Mouse (Mus musculus) liver, embryonic 16.5 days (tissue): ENCODE data around the gene Plgrkt. TPM values are rescaled to one million over a fixed set of nuclear protein-coding genes. Genes with fewer than 3 reads are reported as not detected.
A peak's percentile ranks its signal among the peaks of the same experiment; 100 is the strongest.

Experiments used
- ATAC-seq: fragments of 200-750 bp; cut with Nextera tagmentation; 2 replicates; pipeline ENCODE4 v1.8.0; 2017; ENCODE audit warnings: low read depth, mild to moderate bottlenecking, moderate number of reproducible peaks, moderate library complexity
- H3K27ac ChIP-seq: fragments of 300-500 bp; sonication (generic); 2 replicates; pipeline ENCODE4 v1.5.1; 2014; ENCODE audit warnings: mild to moderate bottlenecking, low read length
- H3K27me3 ChIP-seq: fragments of 300-500 bp; sonication (generic); 2 replicates; pipeline ENCODE4 v1.6.1; 2014; ENCODE audit warnings: low read depth, low read length, mixed read lengths; ENCODE audit not compliant: control insufficient read depth, insufficient read depth
- H3K36me3 ChIP-seq: fragments of 300-500 bp; sonication (generic); 2 replicates; pipeline ENCODE4 v1.6.1; 2014; ENCODE audit warnings: mild to moderate bottlenecking; ENCODE audit not compliant: control insufficient read depth, insufficient read depth
- H3K4me1 ChIP-seq: fragments of 300-500 bp; sonication (generic); 2 replicates; pipeline ENCODE4 v1.6.1; 2014; ENCODE audit warnings: low read depth, low read length, mixed read lengths; ENCODE audit not compliant: control insufficient read depth
- H3K4me2 ChIP-seq: fragments of 300-500 bp; sonication (generic); 2 replicates; pipeline ENCODE4 v1.6.1; 2014; ENCODE audit warnings: low read depth, low read length, mixed read lengths
- H3K4me3 ChIP-seq: fragments of 300-500 bp; sonication (generic); 2 replicates; pipeline ENCODE4 v1.5.1; 2014; ENCODE audit warnings: low read depth, mild to moderate bottlenecking, low read length
- H3K9ac ChIP-seq: fragments of 300-500 bp; sonication (generic); 2 replicates; pipeline ENCODE4 v1.6.1; 2014; ENCODE audit warnings: low read depth, low read length
- H3K9me3 ChIP-seq: fragments of 300-500 bp; sonication (generic); replicated peaks from 2 replicates; pipeline ENCODE4 v1.6.1; 2016; ENCODE audit warnings: low read length; ENCODE audit not compliant: control insufficient read depth
- WGBS: fragments of 180-500 bp; shearing (Covaris S2); extraction: QIAGEN DNeasy Blood & Tissue Kit; methylation state at CpG from one replicate; pipeline ENCODE4 v1.1.7; 2014; ENCODE audit not compliant: insufficient replicate concordance; 5-methylcytosine and 5-hydroxymethylcytosine counted together
- polyA plus RNA-seq: library from polyadenylated mRNA; unstranded; fragments of >200 nt; fragmentation: Nextera tagmentation; extraction: Ambion mirVana; gene quantifications from 2 replicates; pipeline ENCODE4 v1.2.1, GENCODE M21; 2015

Plgrkt gene
- polyA plus RNA-seq, 1 experiment from 2014 or later, result 34.2 TPM

DNA sequence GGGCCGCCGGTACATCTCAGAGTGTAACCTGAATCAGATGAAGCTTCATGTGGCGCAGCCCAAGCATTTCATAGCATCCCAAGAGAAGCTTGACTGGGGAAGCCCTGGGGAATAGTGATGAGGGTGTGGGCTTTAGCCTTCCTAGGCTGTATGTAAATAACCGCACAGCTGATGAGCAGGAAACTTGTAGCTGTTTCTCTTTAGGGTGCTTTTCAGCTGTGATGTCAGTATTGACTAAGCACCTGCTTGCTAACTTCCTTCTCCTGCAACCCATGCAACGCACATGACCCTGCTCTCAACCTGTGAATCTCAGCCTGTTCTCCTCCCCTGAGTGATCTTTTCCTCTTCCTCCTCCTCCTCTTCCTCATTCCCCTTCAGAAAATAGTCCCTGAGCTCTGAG lies 3.1 kb downstream of the Plgrkt start:
- no peak for ATAC-seq
- H3K27ac ChIP-seq, result no peak overlapping the region
- no peak overlapping the region for H3K9ac ChIP-seq
- no peak overlapping the region for H3K4me2 ChIP-seq
- H3K4me1 ChIP-seq, result peaks cover 33% of the 10 kb centered on the region
- 71% methylated on average over 5 of the region's 5 CpGs for WGBS
- H3K9me3 ChIP-seq, result no peaks in the 10 kb centered on the region
- no peaks in the 10 kb centered on the region for H3K27me3 ChIP-seq
- no peak overlapping the region for H3K4me3 ChIP-seq
- H3K36me3 ChIP-seq, result no peaks in the 10 kb centered on the region

DNA sequence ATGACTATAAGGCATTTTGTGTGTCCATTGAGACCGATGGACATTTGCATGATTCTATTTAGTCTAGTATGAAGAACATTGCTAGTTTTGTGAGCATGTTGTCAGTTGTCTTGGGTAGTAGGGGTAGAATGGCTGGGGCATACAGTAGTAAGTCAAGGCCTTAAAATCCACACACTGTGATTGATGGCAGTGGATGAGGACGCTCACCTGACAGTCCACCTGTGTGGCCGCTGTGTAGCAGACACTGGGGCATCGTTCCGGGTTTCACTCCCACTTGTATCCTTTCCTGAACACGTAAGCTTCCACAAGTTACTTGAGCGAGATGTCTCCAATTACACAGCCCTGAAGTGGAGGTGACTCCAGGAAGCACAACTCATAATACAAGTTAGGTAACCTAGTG lies 3.6 kb downstream of the Plgrkt start:
- no peaks in the 10 kb centered on the region for H3K9me3 ChIP-seq

DNA sequence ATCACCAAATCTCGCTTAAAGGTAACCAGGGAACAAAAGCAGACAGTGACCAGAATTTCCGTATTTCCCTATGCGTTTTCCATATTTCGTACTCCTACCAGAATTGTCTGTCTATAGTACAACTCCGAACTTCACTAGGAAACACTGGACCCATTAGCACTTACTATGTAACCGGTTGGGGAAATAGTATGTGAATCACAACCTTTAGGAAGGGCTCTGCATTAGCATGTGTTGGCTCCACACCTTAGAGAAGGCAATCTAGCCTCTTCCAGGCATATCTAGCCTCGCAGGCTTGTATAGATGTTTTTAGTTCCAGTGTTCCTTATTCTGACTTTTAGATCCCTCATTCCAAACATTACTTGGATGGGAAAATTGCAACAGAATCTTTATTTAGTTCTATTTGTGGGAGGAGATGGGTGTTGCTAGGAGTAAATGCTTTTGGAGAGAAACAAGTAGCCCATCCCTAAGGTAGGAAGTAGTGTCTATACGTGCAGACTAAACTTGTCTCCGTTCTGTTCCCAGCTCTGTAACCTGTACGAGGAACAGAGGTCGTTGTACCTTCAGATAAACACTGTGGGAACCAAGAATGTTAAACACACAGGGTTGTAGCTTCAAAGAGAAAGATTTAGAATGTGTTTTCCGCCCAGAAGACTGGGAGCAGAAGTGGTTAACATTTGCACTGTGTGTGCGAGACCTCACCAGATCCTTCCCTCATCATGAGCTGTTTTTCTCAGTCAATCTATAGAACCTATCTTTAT lies 4.8 kb downstream of the Plgrkt start:
- Histone ChIP-seq H3K9me3 (no peaks in the 10 kb centered on the region), H3K27ac (peak overlapping the region; percentile 67), H3K27me3 (no peaks in the 10 kb centered on the region), H3K4me1 (peaks cover 30% of the 10 kb centered on the region), H3K36me3 (no peaks in the 10 kb centered on the region; the same call in 1 of the 2 replicates), H3K4me2 (peak overlapping the region; percentile 92), H3K4me3 (peak overlapping the region; percentile 76), H3K9ac (peak overlapping the region; percentile 86)
- no peak for ATAC-seq
- 29% methylated on average over 13 of the region's 13 CpGs for WGBS

More for the DNA sequence above, 3.6 kb downstream of the Plgrkt start:
- ATAC-seq, result no peak
- no peak overlapping the region for H3K9ac ChIP-seq
- H3K4me2 ChIP-seq, result no peak overlapping the region
- WGBS, result 78% methylated on average over 7 of the region's 7 CpGs
- H3K4me3 ChIP-seq, result no peak overlapping the region
- no peaks in the 10 kb centered on the region for H3K27me3 ChIP-seq
- peaks cover 33% of the 10 kb centered on the region for H3K4me1 ChIP-seq
- H3K27ac ChIP-seq, result no peak overlapping the region
- no peaks in the 10 kb centered on the region; the same call in 1 of the 2 replicates for H3K36me3 ChIP-seq

DNA sequence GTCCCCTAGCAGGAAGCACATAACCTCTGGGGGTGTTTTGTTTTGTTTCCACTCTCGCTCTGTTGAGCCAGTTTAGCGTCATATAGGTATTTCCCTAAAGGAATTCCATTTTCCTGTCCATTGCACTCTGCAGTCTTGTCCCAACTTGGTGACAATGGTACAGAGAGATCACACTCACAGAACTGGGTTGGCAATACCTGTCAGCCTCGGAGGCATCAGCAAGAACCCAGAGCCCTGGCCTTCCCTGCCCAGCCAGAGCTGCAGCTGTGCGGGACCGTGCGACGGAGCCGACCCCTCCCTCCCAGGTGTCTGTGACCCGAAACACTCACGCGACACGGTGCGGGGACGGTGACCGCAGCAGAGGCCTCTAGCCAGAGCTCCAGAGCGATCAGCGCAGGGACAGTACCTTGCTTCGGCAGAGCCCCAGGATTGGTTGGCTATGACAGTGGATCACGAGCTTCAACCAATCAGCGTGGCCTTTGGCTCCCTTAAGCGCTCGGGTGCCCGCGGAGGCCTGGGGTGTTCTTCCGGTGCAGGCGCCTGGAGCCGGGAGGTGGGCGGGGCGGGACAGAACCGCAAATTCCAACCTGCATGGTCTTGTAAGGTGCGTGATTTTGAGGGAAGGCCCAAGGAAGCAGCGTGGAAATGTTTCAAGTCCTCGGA lies 5.6 kb downstream of the Plgrkt start:
- H3K4me1 ChIP-seq, result peaks cover 27% of the 10 kb centered on the region

DNA sequence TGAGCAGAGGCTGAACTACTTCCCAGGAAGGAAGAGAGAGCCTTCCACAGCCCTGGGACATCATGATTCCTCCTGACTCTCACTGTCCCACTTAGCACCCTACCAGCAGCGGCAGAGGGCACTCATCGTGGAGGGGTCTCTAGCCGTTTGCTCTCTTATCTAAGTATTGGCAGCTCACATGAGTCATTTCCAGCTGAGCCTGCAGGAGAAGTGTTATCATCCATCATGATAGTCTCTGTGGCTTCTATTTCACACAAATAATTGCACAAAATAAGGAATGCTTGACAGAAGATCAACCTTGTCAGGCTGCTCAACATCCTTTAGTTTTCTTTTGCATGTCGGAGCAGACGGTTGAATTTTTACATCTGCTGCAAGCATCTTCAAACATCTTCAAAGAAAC lies 6.9 kb downstream of the Plgrkt start:
- H3K4me3 ChIP-seq, result no peak overlapping the region
- no peak overlapping the region for H3K27ac ChIP-seq
- 30% methylated on average over 5 of the region's 5 CpGs for WGBS
- H3K27me3 ChIP-seq, result no peaks in the 10 kb centered on the region
- no peaks in the 10 kb centered on the region; the same call in 1 of the 2 replicates for H3K36me3 ChIP-seq
- H3K4me1 ChIP-seq, result peaks cover 23% of the 10 kb centered on the region
- no peak overlapping the region for H3K9ac ChIP-seq
- H3K9me3 ChIP-seq, result no peaks in the 10 kb centered on the region
- no peak for ATAC-seq
- H3K4me2 ChIP-seq, result 0 out of 2 replicates have a peak overlapping the region, but pooled peaks have one; percentile 92

More for the DNA sequence above, 5.6 kb downstream of the Plgrkt start:
- Histone ChIP-seq H3K27me3 (no peaks in the 10 kb centered on the region), H3K9ac (peak overlapping the region; percentile 86), H3K4me2 (peak overlapping the region; percentile 92), H3K4me3 (peak overlapping the region; percentile 76), H3K9me3 (no peaks in the 10 kb centered on the region), H3K27ac (peak overlapping the region; percentile 70), H3K36me3 (no peaks in the 10 kb centered on the region; the same call in 1 of the 2 replicates)
- ATAC-seq, result peak; percentile 100
- WGBS, result 2% methylated on average over 33 of the region's 33 CpGs

DNA sequence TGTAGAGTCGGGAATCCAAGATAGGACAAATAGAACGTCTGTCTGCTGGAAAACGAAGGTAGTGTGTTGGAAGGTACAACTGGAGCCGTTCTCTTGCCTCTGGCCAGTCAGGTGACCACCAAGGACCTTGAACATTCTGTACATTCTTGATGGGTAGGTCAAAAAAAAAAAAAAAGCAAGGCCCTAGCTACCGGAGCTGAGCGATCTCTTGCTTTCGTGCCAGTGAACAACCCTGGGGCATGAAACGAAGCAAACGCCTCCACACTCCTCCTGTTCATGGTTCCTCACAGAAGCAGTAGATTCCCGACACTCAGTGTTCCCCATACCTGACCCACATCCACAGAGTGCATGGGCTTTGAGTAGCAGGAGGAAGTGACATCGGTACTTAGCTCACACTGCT lies 10.9 kb downstream of the Plgrkt start:
- no peaks in the 10 kb centered on the region for H3K9me3 ChIP-seq
- H3K36me3 ChIP-seq, result no peaks in the 10 kb centered on the region; the same call in 1 of the 2 replicates
- peak; percentile 35; the same call in 1 of the 2 replicates for ATAC-seq
- H3K4me1 ChIP-seq, result peaks cover 16% of the 10 kb centered on the region
- no peak overlapping the region for H3K9ac ChIP-seq
- no peaks in the 10 kb centered on the region for H3K27me3 ChIP-seq
- no peak overlapping the region for H3K4me3 ChIP-seq
- H3K27ac ChIP-seq, result no peak overlapping the region
- H3K4me2 ChIP-seq, result no peak overlapping the region
- WGBS, result 74% methylated on average over 11 of the region's 11 CpGs

DNA sequence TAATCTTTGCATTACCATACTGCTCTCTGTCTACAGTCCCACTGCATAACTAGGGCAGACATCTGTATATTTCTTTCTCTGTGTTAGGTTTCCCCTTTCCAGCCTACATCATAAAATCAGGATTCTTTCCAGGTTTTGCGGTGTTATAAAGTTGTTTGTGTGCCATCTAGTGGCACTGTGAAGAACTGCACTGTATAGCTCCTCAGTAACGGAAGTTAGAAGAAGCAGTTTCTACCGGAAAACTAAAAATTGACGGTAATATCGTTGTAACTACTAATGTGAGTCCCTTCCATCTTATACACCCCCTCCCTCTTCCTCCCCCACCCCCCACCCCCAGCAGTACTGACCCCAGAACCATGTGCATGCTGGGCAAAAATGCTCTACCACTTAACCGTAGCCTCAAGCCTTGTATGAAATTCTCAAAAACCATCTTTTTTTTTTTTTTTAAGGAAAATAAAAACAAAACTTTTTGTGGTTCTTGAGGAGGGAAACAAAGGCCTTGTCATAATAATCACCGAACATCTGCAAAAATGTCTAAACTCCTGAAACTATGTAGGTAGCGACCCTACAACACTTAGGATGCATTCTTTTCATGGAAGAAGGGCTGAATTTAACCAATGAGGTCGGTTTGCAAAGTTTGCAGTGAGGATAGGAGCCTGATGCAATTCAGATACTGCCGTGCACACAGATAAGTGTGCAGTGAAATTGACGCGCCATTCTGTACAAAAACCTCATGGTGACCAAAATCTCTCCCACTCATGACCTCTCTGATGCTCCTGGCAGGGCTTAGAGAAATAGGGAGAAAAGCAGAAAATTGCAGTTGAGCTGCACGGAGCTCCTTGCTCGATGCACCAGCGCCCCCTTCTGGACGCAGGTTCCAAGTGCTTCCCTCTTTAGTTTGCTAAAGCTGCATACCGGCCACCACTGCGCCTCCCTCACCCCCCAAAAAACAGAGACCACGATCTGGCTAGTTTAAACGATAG lies 12.0 kb downstream of the Plgrkt start:
- Histone ChIP-seq H3K27me3 (no peaks in the 10 kb centered on the region), H3K27ac (peak overlapping the region; percentile 39; the same call in 1 of the 2 replicates), H3K9me3 (no peaks in the 10 kb centered on the region), H3K4me2 (peak overlapping the region; percentile 90), H3K4me3 (peak overlapping the region; percentile 59), H3K9ac (peak overlapping the region; percentile 18), H3K4me1 (peaks cover 5% of the 10 kb centered on the region), H3K36me3 (no peaks in the 10 kb centered on the region; the same call in 1 of the 2 replicates)
- ATAC-seq, result peak; percentile 68
- WGBS, result 2% methylated on average over 20 of the region's 20 CpGs

DNA sequence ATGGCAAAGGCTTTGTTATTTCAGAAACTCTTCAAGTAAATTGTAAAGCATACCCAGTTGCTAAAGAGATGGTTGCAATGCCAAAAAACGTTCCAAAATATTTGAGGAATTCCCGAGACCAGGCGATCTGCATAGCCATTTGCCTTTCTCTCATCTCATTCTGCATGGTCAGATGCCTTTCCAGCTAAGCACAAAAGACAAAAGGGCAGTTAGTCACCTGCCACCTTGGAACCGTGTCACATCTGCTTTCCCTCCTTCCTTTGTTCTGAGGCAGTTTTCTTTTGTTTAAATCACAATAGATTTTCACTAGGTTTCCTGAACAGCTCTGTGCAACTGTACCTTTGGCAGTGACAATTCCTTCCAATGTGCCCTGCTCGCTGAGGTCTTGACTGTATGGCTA lies 16.2 kb downstream of the Plgrkt start:
- H3K9ac ChIP-seq, result no peak overlapping the region
- no peaks in the 10 kb centered on the region for H3K36me3 ChIP-seq
- 65% methylated on average over 5 of the region's 5 CpGs for WGBS
- ATAC-seq, result no peak
- H3K4me2 ChIP-seq, result no peak overlapping the region
- H3K27me3 ChIP-seq, result no peaks in the 10 kb centered on the region
- H3K27ac ChIP-seq, result no peak overlapping the region
- H3K4me1 ChIP-seq, result peaks cover 3% of the 10 kb centered on the region
- H3K9me3 ChIP-seq, result no peaks in the 10 kb centered on the region
- no peak overlapping the region for H3K4me3 ChIP-seq
